Mouse (Mus musculus) retina, adult 2 months (tissue): Measurements from ENCODE around the gene Arhgef40.

ENCODE experiments used
- DNase-seq: peaks from one replicate; pipeline ENCODE4 v3.0.0-alpha.2; 2012; ENCODE audit warnings: low read depth, low spot score

Arhgef40 gene

GRCm38 (mm10) chr14:51984247-51985231, at the start of gene Arhgef40:
Gene Arhgef40, plus strand, starts transcription at chr14:51984719.
- no peak for DNase-seq

GRCm38 (mm10) chr14:51939005-51939404, 45.5 kb upstream of the Arhgef40 start:
- no peak for DNase-seq

GRCm38 (mm10) chr14:51940944-51941560, 43.5 kb upstream of the Arhgef40 start:
- no peak for DNase-seq

GRCm38 (mm10) chr14:51941577-51941976, 42.9 kb upstream of the Arhgef40 start:
- no peak for DNase-seq

GRCm38 (mm10) chr14:51942236-51942635, 42.3 kb upstream of the Arhgef40 start:
- no peak for DNase-seq

GRCm38 (mm10) chr14:51943336-51943735, 41.2 kb upstream of the Arhgef40 start:
- no peak for DNase-seq

- no peak for DNase-seq
Measured at GRCm38 (mm10) chr14:51960316-51960715, 24.2 kb upstream of the Arhgef40 start.

- DNase-seq, result no peak
Measured at GRCm38 (mm10) chr14:51967400-51967799, 17.1 kb upstream of the Arhgef40 start.

- no peak for DNase-seq
Measured at GRCm38 (mm10) chr14:51979252-51979651, 5.3 kb upstream of the Arhgef40 start.

GRCm38 (mm10) chr14:51983251-51983650, 1.3 kb upstream of the Arhgef40 start:
- DNase-seq, result no peak

- no peak for DNase-seq
Measured at GRCm38 (mm10) chr14:51983855-51984246, 668 bp upstream of the Arhgef40 start.

- DNase-seq, result no peak
Measured at GRCm38 (mm10) chr14:51985301-51986152, 1.0 kb downstream of the Arhgef40 start.

GRCm38 (mm10) chr14:51986153-51986505, 1.6 kb downstream of the Arhgef40 start:
- no peak for DNase-seq

GRCm38 (mm10) chr14:51987177-51987576, 2.7 kb downstream of the Arhgef40 start:
- DNase-seq, result no peak

- DNase-seq, result no peak
Measured at GRCm38 (mm10) chr14:51988731-51989130, 4.2 kb downstream of the Arhgef40 start.

GRCm38 (mm10) chr14:51989461-51989970, 5.0 kb downstream of the Arhgef40 start:
- DNase-seq, result no peak

GRCm38 (mm10) chr14:51994453-51994852, 9.9 kb downstream of the Arhgef40 start:
- DNase-seq, result no peak

GRCm38 (mm10) chr14:51995219-51995871, 10.8 kb downstream of the Arhgef40 start:
- no peak for DNase-seq

GRCm38 (mm10) chr14:51996231-51996841, 11.8 kb downstream of the Arhgef40 start:
- DNase-seq, result no peak

GRCm38 (mm10) chr14:51996866-51997265, 12.3 kb downstream of the Arhgef40 start:
- DNase-seq, result no peak

GRCm38 (mm10) chr14:51997483-51997882, 13.0 kb downstream of the Arhgef40 start:
- no peak for DNase-seq
